Mouse (Mus musculus): ENCODE data around the gene Zfp266. TPM values are rescaled to one million over a fixed set of nuclear protein-coding genes. Genes with fewer than 3 reads are reported as not detected.

Gene Zfp266
- polyA plus RNA-seq, 1 experiment from 2014 or later, result 154 TPM

GRCm38 (mm10) chr9:20489536-20489935 is 31.7 kb downstream of the Zfp266 start:
- Histone ChIP-seq H3K4me3 (ENCODE audit: low read depth, low read length) (no peak overlapping the region), H3K9ac (replicated peaks; ENCODE audit: low read length) (no peak overlapping the region), H3K36me3 (replicated peaks; ENCODE audit: control insufficient read depth, insufficient read depth, low read depth, low read length) (no peaks in the 10 kb centered on the region), H3K4me1 (ENCODE audit: control insufficient read depth, insufficient read depth, low read length) (no peaks in the 10 kb centered on the region; the same call in 1 of the 2 replicates), H3K9me3 (replicated peaks; ENCODE audit: control insufficient read depth, low read length) (no peaks in the 10 kb centered on the region), H3K27me3 (ENCODE audit: control insufficient read depth, insufficient read depth, low read length) (no peaks in the 10 kb centered on the region), H3K4me2 (ENCODE audit: low read depth, low read length) (no peak overlapping the region), H3K27ac (replicated peaks; ENCODE audit: low read depth, low read length) (no peak overlapping the region)
- WGBS, result 93% methylated on average over 5 of the region's 5 CpGs
- DNase-seq (ENCODE audit: low spot score), result no peak
- ATAC-seq (replicated peaks; ENCODE audit: insufficient number of reproducible peaks, low FRiP score, low TSS enrichment, low read depth), result no peak

DNA sequence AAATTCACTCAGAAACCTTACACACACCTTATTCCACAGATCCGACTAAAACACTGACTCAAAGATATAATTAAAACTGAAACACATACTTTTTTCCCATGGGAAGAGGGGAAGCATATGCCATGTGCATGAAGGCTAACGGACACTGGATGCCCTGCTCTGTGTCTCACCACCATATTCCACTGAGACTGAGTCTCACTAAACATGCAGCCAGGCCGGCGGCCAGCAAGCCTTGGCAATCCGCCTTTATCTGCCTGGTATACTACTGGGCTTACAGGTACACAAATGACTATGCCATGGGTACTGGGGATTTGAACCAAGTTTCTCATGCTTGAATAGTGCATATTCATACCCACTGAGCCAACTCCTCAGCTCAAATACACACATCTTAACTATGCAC is 41.8 kb downstream of the Zfp266 start:
- no peak overlapping the region for H3K4me3 ChIP-seq (ENCODE audit: low read depth, low read length)
- H3K36me3 ChIP-seq (replicated peaks; ENCODE audit: control insufficient read depth, insufficient read depth, low read depth, low read length), result peaks cover 2% of the 10 kb centered on the region; the same call in 1 of the 2 replicates
- no peaks in the 10 kb centered on the region for H3K27me3 ChIP-seq (ENCODE audit: control insufficient read depth, insufficient read depth, low read length)
- ATAC-seq (replicated peaks; ENCODE audit: insufficient number of reproducible peaks, low FRiP score, low TSS enrichment, low read depth) (no peak), DNase-seq (ENCODE audit: low spot score) (no peak)
- no peak overlapping the region for H3K27ac ChIP-seq (replicated peaks; ENCODE audit: low read depth, low read length)
- WGBS, result 87% methylated on average over 5 of the region's 5 CpGs
- no peak overlapping the region for H3K4me2 ChIP-seq (ENCODE audit: low read depth, low read length)
- no peaks in the 10 kb centered on the region for H3K4me1 ChIP-seq (ENCODE audit: control insufficient read depth, insufficient read depth, low read length)
- no peaks in the 10 kb centered on the region for H3K9me3 ChIP-seq (replicated peaks; ENCODE audit: control insufficient read depth, low read length)
- H3K9ac ChIP-seq (replicated peaks; ENCODE audit: low read length), result no peak overlapping the region

- Histone ChIP-seq H3K27ac (replicated peaks; ENCODE audit: low read depth, low read length) (no peak overlapping the region), H3K4me2 (ENCODE audit: low read depth, low read length) (no peak overlapping the region), H3K9ac (replicated peaks; ENCODE audit: low read length) (no peak overlapping the region), H3K36me3 (replicated peaks; ENCODE audit: control insufficient read depth, insufficient read depth, low read depth, low read length) (peaks cover 8% of the 10 kb centered on the region), H3K4me1 (ENCODE audit: control insufficient read depth, insufficient read depth, low read length) (no peaks in the 10 kb centered on the region), H3K9me3 (replicated peaks; ENCODE audit: control insufficient read depth, low read length) (no peaks in the 10 kb centered on the region), H3K4me3 (ENCODE audit: low read depth, low read length) (no peak overlapping the region), H3K27me3 (ENCODE audit: control insufficient read depth, insufficient read depth, low read length) (no peaks in the 10 kb centered on the region)
- no peak for DNase-seq (ENCODE audit: low spot score)
- ATAC-seq (replicated peaks; ENCODE audit: insufficient number of reproducible peaks, low FRiP score, low TSS enrichment, low read depth), result no peak
- WGBS, result 90% methylated on average over 1 of the region's 1 CpGs
These were observed 44.6 kb downstream of the Zfp266 start for GRCm38 (mm10) chr9:20476632-20477031.

GRCm38 (mm10) chr9:20466761-20467442 is 54.3 kb downstream of the Zfp266 start:
- 54% methylated on average over 7 of the region's 7 CpGs for WGBS
- Histone ChIP-seq H3K9ac (replicated peaks; ENCODE audit: low read length) (no peak overlapping the region), H3K4me3 (ENCODE audit: low read depth, low read length) (no peak overlapping the region), H3K4me1 (ENCODE audit: control insufficient read depth, insufficient read depth, low read length) (no peaks in the 10 kb centered on the region), H3K27me3 (ENCODE audit: control insufficient read depth, insufficient read depth, low read length) (no peaks in the 10 kb centered on the region), H3K27ac (replicated peaks; ENCODE audit: low read depth, low read length) (no peak overlapping the region), H3K9me3 (replicated peaks; ENCODE audit: control insufficient read depth, low read length) (no peaks in the 10 kb centered on the region), H3K4me2 (ENCODE audit: low read depth, low read length) (no peak overlapping the region), H3K36me3 (replicated peaks; ENCODE audit: control insufficient read depth, insufficient read depth, low read depth, low read length) (peaks cover 17% of the 10 kb centered on the region)
- DNase-seq (ENCODE audit: low spot score) (peak; percentile 83), ATAC-seq (replicated peaks; ENCODE audit: insufficient number of reproducible peaks, low FRiP score, low TSS enrichment, low read depth) (0 out of 2 replicates have a peak, but pooled peaks have one; percentile 4)

- peak within 1 kb of the TSS; percentile 63 for H3K4me2 ChIP-seq (ENCODE audit: low read depth, low read length)
- H3K9me3 ChIP-seq (replicated peaks; ENCODE audit: control insufficient read depth, low read length), result no peaks in the 10 kb centered on the region
- H3K36me3 ChIP-seq (replicated peaks; ENCODE audit: control insufficient read depth, insufficient read depth, low read depth, low read length), result no peaks in the 10 kb centered on the region
- H3K9ac ChIP-seq (replicated peaks; ENCODE audit: low read length), result peak within 1 kb of the TSS; percentile 94
- ATAC-seq (replicated peaks; ENCODE audit: insufficient number of reproducible peaks, low FRiP score, low TSS enrichment, low read depth) (peak; percentile 82), DNase-seq (ENCODE audit: low spot score) (peak; percentile 87)
- H3K27me3 ChIP-seq (ENCODE audit: control insufficient read depth, insufficient read depth, low read length), result no peaks in the 10 kb centered on the region
- peak within 1 kb of the TSS; percentile 85 for H3K4me3 ChIP-seq (ENCODE audit: low read depth, low read length)
- under 1% methylated on average over 48 of the region's 48 CpGs for WGBS
- peak within 1 kb of the TSS; percentile 85 for H3K27ac ChIP-seq (replicated peaks; ENCODE audit: low read depth, low read length)
- H3K4me1 ChIP-seq (ENCODE audit: control insufficient read depth, insufficient read depth, low read length), result no peaks in the 10 kb centered on the region
These were observed 61.6 kb downstream of the Zfp266 start, which contains the start of gene Zfp26 for GRCm38 (mm10) chr9:20459377-20460317. Zfp26 (minus strand) TSS chr9:20460162.

- H3K27me3 ChIP-seq (ENCODE audit: control insufficient read depth, insufficient read depth, low read length), result no peaks in the 10 kb centered on the region
- H3K27ac ChIP-seq (replicated peaks; ENCODE audit: low read depth, low read length), result no peak overlapping the region
- 95% methylated on average over 4 of the region's 4 CpGs for WGBS
- no peak overlapping the region for H3K4me3 ChIP-seq (ENCODE audit: low read depth, low read length)
- no peak overlapping the region for H3K9ac ChIP-seq (replicated peaks; ENCODE audit: low read length)
- H3K36me3 ChIP-seq (replicated peaks; ENCODE audit: control insufficient read depth, insufficient read depth, low read depth, low read length), result peaks cover 1% of the 10 kb centered on the region; the same call in 1 of the 2 replicates
- H3K9me3 ChIP-seq (replicated peaks; ENCODE audit: control insufficient read depth, low read length), result no peaks in the 10 kb centered on the region
- H3K4me1 ChIP-seq (ENCODE audit: control insufficient read depth, insufficient read depth, low read length), result no peaks in the 10 kb centered on the region
- DNase-seq (ENCODE audit: low spot score) (no peak), ATAC-seq (replicated peaks; ENCODE audit: insufficient number of reproducible peaks, low FRiP score, low TSS enrichment, low read depth) (no peak)
- H3K4me2 ChIP-seq (ENCODE audit: low read depth, low read length), result no peak overlapping the region
These were observed 67.6 kb downstream of the Zfp266 start for GRCm38 (mm10) chr9:20453647-20454046.

DNA sequence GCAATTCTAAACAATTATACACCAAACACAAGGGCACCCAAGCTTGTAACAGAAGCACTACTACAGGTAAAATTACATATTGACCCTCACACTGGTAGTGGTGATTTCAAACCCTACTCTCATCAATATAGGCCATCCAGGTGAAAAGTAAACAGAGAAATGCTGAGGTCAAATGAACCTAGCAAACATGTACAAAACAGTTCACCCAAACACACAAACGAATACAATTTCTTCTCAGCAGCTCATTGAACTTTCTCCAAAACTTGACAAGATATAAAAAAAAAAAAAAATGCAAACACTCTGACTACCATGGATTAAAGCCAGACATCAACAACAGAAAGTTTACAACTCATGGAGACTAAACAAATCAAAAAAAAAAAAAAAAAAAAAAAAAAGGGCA is 69.7 kb downstream of the Zfp266 start:
- Histone ChIP-seq H3K9me3 (replicated peaks; ENCODE audit: control insufficient read depth, low read length) (no peaks in the 10 kb centered on the region), H3K4me2 (ENCODE audit: low read depth, low read length) (no peak overlapping the region), H3K4me3 (ENCODE audit: low read depth, low read length) (no peak overlapping the region), H3K27ac (replicated peaks; ENCODE audit: low read depth, low read length) (no peak overlapping the region), H3K9ac (replicated peaks; ENCODE audit: low read length) (no peak overlapping the region), H3K36me3 (replicated peaks; ENCODE audit: control insufficient read depth, insufficient read depth, low read depth, low read length) (peaks cover 2% of the 10 kb centered on the region; the same call in 1 of the 2 replicates), H3K27me3 (ENCODE audit: control insufficient read depth, insufficient read depth, low read length) (no peaks in the 10 kb centered on the region), H3K4me1 (ENCODE audit: control insufficient read depth, insufficient read depth, low read length) (no peaks in the 10 kb centered on the region)
- ATAC-seq (replicated peaks; ENCODE audit: insufficient number of reproducible peaks, low FRiP score, low TSS enrichment, low read depth), result no peak
- WGBS, result 91% methylated on average over 1 of the region's 1 CpGs
- DNase-seq (ENCODE audit: low spot score), result no peak
